Mouse (Mus musculus) gastrocnemius, postnatal 36 days (tissue): Measurements from ENCODE around the gene Ccdc155. TPM values are rescaled to one million over a fixed set of nuclear protein-coding genes. Genes with fewer than 3 reads are reported as not detected.

Experiments used
- DNase-seq, 2 experiments: peaks; one replicate each; pipeline ENCODE4 v3.0.0; 2022
- intact Hi-C: fragments of 180-260 bp; cut with DNase I; formaldehyde crosslinking; loops from one replicate; pipeline ENCODE4 v1.15.1; 2025
- total RNA-seq, 2 experiments: library from RNA; stranded (reverse); gene quantifications; 2 replicates each; pipeline ENCODE4 v1.2.3; 2021

Ccdc155 gene
- total RNA-seq, 2 experiments from 2014 or later: not detected

DNA sequence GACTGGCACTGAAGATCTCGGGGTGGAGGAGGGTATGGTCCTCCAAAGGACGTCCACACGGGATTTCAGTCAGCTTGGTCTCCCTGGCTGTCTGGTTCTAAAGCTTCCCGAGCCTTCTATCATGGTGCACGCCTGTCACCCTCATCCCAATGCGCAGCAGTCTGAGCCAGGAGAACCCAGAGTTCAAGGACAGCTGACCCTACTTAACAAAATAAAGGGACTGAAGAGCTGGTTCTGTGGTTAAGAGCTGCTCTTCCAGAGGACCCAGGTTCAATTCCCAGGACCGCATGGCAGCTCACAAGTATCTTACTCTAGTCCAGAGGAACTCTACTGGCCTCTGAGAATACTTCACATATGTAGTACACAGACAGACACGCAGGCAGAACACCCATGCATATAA, 24.4 kb upstream of the Ccdc155 start:
- intact Hi-C loops: no loop called here
- no peak for DNase-seq

DNA sequence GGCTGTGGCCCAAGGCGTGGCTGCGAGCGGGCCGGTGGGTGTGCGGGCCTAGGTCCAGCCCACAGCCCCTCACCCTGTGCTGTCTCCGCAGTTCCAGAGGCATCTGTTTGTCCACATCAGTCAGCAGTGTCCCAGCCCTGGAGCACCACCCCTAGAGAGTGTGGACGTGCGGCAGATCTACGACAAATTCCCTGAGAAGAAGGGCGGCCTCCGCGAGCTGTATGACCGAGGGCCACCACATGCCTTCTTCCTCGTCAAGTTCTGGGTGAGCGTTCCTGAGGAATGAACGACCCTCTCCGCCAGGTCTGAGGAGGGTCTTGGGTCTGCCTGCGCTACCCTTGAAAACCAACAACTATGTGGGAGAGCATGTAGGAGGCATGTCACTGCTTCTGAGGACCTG, 23.9 kb upstream of the Ccdc155 start:
- no peak for DNase-seq
- intact Hi-C loops: no loop called here

DNA sequence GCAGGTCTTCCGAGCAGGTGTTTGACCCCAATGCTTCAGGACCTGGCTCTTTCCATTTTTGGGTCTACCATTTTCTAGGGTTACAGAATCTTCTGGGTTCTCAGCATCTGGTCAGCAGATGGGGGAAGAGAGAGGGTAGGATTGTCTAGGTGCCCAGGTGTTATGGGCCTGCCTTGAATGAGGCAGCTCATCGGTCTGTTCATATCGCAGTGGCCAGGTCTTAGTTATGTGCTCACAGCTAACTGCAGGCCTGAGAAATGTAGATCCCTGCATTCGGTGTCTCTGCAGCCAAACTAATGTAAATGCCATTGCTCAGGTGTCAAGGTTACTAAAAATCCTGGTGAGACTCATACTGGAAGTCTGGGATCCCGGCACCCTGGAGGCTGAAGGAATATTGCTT, 21.7 kb upstream of the Ccdc155 start:
- no peak for DNase-seq
- intact Hi-C loops: no loop called here

DNA sequence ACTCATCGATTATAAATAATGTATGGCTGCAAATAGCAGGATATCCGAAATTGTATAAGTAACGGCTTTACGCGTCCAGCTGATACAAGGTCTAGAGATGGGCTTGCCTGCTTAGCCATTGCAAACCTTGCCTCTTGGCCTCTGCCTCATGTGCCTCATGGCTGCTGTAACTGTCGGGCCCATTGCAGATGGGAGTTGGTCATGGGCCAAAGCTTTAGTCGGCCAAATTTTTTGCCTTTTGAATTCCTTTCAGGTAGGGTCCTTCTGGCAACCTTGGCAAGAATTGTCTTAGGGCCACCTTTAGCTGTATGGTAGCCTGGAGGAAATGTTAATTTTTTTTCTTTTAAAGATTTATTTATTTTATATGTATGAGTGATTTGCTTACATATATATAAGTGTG, 20.1 kb upstream of the Ccdc155 start:
- no peak for DNase-seq
- intact Hi-C loops: no loop called here

DNA sequence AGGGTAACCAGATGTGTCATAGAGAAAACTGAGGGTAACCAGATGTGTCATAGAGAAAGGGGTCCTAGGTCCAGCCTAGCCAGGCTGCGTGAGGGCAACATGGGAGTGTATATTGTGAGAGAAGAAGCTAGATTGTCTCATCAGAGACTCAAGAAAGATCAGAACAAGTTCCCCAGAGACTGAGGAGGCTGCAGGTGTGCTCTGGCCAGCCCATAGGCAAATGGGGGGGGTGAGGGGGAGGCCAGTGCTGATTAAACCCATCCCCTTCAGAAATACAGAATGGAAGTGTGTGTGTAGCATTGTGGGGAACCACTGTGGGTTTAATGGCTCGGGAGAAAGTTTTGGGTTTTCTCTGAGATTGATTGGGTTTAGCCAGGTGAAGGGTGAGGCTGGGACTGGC, 17.0 kb upstream of the Ccdc155 start:
- intact Hi-C loops: no loop called here

DNA sequence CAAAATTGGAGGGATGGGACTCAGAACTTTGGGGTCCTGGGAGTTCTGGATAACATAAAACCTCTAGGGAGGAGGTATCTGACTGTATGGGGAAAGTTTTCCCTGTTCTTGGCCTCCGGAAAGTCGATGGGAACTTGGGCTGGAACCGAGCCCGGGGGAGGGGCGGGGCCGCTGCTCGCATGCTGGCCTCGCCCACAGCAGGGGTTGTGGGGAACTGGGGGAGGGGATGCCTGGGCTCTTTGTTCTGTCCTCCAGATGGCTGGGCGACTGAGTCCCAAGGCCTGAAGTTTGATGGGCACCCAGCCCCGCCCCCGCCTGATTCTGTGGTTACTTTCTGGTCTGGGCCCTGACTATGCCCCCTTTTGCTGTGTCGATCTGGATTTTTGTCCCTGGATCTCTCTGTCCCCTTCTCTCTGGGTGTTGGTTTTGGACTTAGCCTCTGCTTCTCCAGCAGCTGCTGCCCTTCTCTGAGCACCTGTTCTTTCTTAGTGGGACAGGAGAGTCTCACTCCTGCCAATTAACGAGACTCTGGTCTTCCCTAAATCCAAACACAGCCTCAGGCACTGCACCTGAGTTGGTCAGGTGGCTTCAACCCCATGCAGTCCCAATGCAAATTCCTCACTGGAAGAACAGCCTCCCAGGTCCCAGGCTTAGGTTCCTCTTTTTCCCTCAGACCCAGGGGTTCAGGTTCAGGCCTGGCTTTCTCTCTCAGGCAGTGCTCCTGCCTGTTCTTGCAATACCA, 11.9 kb upstream of the Ccdc155 start:
- intact Hi-C loops: no loop called here
- DNase-seq: peak in 1 of 2 experiments; percentile 41

More for the DNA sequence above, 17.0 kb upstream of the Ccdc155 start:
- DNase-seq: no peak

DNA sequence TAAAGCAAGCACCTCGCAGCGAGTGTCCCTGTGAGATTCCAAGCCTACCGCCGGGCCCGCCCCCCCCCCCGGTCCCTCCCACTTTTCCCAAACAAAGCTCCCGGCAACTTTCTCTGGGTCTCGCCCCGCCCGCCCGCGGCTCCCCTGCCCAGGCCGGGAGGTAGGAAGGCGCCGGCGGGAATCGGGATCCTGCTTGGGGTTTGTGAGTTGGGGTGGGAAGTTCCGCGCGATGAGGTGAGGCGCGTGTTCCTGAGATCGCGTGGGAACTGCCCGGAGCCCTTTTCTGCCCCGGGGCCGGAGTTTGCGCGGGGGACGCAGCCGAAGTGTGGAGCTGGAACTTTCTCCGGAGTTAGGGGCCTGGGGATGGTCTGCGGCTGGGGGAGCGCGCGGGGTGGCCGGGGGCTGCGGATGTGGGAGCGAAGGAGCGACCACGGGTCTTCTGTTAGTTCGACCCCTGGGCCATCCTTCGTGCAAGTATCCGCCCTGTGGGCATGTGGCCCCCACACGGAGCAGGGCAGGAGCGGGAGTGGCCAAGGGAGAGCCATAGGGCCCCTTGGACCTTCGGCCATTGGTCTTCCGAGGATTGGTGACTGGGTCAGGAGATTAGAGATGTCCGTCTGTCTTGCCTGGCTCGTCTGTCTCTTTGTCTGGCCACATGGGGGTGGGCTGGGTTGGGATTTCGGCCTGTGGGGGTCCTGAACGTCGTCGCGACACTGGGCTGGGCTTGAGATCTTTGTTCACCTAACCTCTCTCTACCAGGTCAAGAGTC, 11.2 kb upstream of the Ccdc155 start, which contains the start of gene Tead2:
Gene Tead2 (plus strand): TSS at position 81 of the 769 bp plus-strand sequence.
- DNase-seq: no peak
- intact Hi-C loops: no loop called here

DNA sequence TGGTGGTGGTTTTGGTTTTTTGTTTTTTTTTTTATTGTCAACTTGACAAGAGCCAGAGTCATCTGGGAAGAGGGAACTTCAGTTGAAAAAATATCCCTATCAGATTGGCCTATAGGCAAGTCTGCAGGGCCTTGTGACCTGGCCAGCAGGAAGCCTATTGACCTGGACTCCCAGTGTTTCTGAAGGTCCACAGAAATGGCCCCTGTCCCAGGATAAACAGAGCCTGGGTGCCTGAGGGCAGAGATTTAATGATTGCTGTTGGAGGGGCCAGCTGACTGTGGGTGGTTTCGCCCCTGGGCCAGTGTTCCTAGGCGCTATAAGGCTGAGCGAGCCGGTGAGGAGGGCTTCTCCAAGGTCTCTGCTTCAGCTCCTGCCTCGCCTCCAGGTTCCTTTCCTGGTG, 9.0 kb upstream of the Ccdc155 start:
- intact Hi-C loops: no loop called here
- DNase-seq: no peak

DNA sequence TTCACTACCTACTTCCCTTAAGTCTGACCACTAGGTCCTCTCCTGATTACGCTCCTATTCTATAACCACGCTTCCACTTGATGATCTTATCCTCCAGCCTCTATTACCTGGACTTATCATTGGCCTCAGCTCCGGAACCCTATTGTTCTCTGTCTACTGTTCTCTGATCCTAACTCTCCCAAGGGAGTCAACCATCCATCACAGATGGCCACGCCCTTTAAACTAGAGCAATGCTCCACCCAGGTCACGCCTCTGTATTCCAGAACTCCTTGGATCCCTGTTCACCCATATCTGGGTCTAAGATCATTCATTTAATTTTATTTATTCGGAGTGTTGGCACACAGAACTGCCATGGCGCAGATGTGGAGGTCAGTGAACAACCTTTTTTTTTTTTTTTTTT, 7.7 kb upstream of the Ccdc155 start:
- DNase-seq: no peak
- intact Hi-C loops: no loop called here

DNA sequence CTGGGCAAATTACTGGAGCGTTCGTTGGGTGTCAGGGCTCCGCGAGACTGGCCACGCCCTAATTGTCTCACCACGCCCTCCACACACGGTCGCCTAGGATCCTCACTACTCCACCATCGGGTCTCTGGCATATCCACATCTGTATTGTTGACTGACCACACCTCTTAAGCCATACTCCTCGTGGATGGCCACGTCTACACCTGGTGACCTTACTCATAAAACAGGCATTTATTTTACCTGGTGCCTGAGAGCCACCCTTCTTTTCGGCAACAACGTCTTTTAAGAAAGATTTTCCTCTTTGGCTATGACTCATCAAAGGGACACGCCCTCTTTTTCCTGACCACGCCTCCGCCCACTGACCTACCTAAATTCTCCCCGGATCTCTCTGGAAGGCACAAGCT, 7.2 kb upstream of the Ccdc155 start, which contains the start of gene Dkkl1:
Gene Dkkl1 (minus strand): TSS at position 297 of the 401 bp plus-strand sequence.
- intact Hi-C loops: no loop called here
- DNase-seq: no peak

DNA sequence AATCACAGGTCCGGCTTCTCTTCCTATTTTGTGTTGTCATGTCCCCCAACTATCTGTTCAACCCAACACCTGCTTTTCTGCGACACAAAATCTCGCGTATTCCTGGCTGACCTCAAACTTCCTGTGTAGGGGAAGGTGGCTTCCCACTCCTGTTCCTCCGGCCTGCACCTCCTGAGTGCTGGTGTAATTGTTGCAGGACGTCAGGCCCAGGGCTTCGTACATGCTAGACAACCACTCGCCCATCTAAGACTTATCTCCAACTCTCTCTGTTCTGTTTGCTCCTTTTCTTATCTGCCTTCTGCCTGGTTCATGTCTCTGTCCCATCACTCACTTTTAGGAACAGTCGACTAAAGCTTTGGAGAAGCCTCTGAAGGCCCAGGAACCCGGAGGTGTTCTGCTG, 6.4 kb upstream of the Ccdc155 start:
- intact Hi-C loops: no loop called here
- DNase-seq: no peak

DNA sequence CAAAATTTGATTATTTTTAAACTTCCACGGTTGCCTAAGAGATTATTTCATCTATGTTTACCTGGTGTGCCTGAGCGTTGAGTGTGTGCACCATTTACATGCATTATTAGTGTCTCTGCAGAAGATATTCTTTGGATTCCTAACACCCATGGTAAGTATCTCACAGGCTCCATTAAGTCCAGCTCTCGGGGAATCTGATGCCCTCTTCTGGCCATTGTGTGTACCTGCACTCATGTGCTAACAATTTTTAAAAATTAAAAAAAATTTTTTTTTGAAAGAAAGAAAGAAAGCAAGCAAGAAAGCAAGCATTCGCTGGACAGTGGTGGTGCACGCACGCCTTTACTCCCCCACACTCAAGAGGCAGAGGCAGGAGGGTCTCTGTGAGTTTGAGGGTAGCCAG, 3.6 kb upstream of the Ccdc155 start:
- intact Hi-C loops: loop anchor here (5.0 kb wide), 1 partner anchor 64 kb away; no protein-coding TSS in a partner anchor

DNA sequence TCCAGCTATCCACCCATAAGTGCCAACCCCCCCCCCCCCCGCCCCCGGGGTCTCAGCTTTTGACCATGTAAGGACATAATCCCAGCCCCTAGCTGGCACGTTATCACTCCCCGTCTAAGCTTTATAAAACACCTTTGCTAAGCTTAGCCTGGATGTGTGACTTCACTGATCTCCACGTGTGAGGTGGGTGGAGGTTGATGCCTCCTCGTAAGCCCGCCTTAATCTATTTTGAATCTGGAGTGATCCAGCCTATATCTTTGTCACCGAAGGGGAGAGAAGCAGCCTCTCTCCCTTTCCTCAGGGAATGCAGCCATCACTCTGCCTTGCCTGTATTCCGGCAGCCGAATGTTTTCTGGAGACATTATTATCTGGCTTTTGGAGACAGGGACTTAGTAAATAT, 2.0 kb downstream of the Ccdc155 start:
- intact Hi-C loops: no loop called here
- DNase-seq: no peak

More for the DNA sequence above, 3.6 kb upstream of the Ccdc155 start:
- no peak for DNase-seq

DNA sequence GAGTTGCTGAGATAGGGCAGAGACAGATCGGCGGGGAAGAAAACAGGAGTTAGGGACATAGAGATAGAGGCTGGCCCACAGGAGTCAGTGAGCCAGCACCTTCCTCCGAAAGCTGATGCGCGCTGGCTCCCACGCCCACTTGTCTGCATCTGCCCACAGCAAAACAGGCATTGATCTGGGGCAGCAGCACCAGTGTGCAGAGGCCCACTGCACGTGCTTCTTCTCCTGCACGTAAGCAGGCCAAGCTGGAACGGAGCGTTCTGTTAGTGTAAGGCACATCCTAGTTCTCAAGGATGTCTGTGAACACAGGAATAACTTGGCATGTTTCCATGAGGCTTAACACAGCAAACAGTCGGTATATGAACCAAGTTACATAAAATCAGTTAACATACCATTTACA, 5.7 kb downstream of the Ccdc155 start:
- intact Hi-C loops: loop anchor here (1.0 to 5.0 kb wide), 2 partner anchors 37 to 122 kb away; no protein-coding TSS in a partner anchor

DNA sequence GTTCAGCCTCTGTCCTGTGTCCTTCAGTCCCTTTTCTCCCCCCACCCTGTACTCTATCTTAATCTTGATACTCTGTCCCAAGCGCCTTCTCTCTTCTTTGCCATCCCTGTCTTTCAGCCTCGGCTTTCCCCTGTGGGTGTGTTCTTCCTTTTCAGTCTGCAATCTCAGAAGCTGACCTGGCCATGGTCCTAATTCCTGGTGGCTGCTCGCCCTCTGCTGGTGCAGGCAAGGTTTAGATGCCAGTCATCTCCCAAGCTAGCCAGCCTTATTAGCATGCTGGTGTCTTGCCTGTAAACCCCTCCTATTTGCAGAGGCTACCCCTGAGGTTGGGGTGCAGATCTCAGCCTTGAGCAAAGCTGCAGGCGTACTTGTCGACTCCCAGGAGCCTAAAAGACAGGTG, 6.3 kb downstream of the Ccdc155 start:
- DNase-seq: peak; percentile 66 to 76
- intact Hi-C loops: loop anchor here (1.0 to 5.0 kb wide), 2 partner anchors 36 to 121 kb away; no protein-coding TSS in a partner anchor

More for the DNA sequence above, 5.7 kb downstream of the Ccdc155 start:
- no peak for DNase-seq

DNA sequence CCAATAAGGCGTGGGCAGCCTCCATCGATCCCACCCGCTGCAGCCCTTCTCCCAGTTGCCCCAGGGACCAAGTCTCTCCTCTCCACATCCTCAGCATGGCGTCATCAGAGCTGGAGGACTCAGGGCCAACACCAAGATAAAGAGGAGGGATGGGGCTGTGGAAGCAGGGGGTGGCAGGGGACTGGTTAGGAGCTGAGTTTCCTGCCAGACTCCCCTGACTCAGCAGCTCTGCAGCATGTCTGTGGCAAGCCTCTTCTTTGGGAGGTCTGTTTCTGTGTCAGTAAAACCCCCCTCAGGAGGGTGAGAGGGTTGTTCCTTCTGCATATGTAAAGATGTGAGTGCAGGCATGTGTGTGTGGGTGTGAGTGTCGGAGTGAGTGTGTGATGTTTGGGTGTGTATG, 7.7 kb downstream of the Ccdc155 start:
- intact Hi-C loops: loop anchor here (5.0 kb wide), 1 partner anchor 120 kb away; no protein-coding TSS in a partner anchor
- DNase-seq: no peak

DNA sequence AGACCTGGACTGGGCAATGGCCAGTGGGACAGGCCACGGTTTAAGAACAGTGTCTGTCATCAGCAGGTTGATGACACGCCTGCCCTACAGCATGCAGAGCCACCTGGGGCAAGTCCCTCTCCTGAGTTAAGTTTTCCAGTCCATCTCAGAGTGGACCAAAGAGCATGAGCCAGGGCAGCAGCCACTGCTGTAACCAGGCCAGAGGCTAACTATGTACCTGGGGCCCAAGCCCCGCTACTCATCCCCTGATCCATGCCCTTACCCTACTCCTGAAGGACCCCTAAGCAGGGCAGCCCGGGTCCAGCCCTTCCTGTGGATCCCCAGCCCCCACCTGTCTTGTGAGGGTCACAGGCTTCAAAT, 8.5 kb downstream of the Ccdc155 start:
- intact Hi-C loops: loop anchor here (5.0 kb wide), 1 partner anchor 119 kb away; no protein-coding TSS in a partner anchor
- no peak for DNase-seq

DNA sequence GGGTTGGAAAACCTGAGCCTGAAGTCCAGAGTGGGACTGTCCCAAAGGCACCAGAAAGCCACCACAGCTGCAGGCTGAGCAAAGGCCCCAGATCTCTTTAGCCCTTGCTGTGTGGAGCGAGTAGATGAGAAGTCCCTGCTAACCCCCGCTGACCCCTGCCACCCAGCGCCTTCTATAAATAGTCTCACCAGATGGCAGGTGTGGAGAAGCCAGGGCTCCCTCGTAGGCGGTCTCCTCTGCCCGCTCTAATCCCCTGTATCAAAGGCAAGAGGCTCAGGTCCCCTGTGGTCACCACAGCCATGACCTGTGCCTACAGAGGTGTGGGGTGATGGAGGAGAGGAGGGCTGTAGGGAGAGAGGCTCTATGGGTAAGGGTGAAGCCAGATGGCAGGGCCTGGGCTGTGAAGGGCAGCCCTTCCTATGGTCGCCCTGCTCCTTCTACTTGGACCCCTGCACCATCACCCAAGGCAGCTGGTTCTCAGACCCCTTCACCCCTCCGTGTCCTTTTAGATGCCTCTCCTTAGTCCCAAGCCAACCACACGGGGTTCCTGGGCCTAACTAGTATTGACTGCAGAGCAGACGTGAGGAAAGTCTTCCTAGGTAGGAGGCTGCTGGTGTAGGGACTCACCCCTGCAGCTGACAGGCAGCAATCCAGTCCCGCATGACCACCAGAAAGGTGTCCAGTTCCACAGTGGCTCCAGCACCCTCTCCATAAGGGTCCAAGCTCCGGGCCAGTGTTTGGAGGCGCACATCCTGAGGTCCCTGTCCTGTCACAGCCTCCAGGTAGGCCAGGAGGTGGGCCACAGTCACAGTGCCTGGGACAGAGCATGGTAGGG, 9.1 kb downstream of the Ccdc155 start:
- intact Hi-C loops: loop anchor here (5.0 kb wide), 1 partner anchor 118 kb away; no protein-coding TSS in a partner anchor
- no peak for DNase-seq

DNA sequence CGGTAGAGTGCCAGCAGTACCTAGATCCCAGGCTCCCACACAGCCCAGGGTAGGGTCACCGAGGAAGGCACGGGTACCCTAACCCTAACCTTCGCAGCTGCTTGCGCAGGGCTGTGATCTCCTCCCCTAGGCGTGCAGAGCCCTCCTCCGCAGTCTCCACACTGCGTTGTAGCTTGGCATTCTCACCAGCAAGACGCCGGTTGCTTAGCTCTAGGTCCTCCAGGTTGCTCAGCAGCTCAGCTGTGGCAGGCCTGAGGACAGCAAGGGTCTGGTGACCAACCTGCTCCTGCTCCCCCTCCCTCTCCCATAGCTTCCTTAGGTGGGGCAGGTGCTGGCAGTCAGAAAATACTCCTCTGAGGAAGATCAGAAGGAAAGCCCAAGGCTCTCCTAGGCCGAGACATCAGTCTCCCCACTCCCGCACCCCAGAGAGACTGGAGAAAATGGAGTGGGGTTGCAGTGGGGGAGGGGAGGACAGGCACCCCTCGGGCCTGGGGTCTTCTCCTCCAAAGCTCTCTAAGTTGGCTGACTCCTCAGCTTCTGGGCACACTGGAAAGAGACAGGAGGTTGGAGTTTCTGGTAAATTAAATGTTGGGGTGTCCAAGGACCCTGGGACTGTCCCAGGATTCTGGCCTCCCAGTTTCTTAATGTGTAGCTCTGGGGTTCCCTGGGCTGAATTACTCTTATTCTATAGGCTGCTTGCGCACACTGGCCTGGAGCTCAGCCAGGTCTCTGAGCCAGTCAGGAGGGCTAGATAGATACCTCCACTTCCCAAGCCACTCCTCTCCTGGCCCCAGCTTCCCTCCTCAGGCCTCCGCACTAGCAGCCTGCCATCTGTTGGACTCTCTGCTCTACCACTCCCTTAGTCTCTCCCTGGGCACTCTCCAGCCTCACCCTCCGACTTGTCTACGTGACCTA, 10.6 kb downstream of the Ccdc155 start:
- DNase-seq: no peak
- intact Hi-C loops: no loop called here

DNA sequence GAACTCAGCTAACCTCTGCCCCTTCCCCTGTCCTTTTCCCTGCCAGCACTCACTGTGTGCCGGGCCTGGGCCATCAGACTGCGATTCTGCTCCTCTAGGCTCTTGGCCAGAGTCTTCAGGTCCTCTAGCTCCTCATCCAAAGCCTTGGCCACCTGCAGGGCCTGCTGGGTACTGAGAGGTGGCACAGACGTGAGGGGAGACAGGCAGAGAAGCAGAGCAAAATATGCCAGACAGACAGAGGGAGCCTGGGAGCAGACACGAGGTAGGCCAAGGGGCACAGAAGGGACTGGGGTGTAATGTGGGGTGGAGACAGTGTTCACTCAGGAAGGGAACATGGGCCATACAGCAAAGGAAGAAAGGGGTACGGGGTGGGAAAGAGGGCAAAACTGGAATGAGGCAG, 11.3 kb downstream of the Ccdc155 start:
- DNase-seq: no peak
- intact Hi-C loops: no loop called here
